Mouse (Mus musculus): ENCODE results near the gene Prdm16. TPM values are rescaled to one million over a fixed set of nuclear protein-coding genes. Genes with fewer than 3 reads are reported as not detected.

Prdm16 gene
- polyA plus RNA-seq, 1 experiment from 2014 or later = 39.0 TPM

- WGBS = 53% methylated on average over 13 of the region's 13 CpGs
- H3K9me3 ChIP-seq = no peaks in the 10 kb centered on the region
- peak; percentile 73 for ATAC-seq (ENCODE audit: insufficient number of reproducible peaks, insufficient read depth, low FRiP score, low TSS enrichment, low read depth)
- H3K4me2 ChIP-seq = no peak overlapping the region
- 0 out of 2 replicates have a peak overlapping the region, but pooled peaks have one; percentile 36 for H3K9ac ChIP-seq
- H3K36me3 ChIP-seq = no peaks in the 10 kb centered on the region
- no peak overlapping the region for H3K4me3 ChIP-seq
- peak overlapping the region; percentile 16; the same call in 1 of the 2 replicates for H3K27ac ChIP-seq
- H3K4me1 ChIP-seq = peaks cover 65% of the 10 kb centered on the region
- H3K27me3 ChIP-seq = peaks cover 33% of the 10 kb centered on the region
These were observed 62.3 kb downstream of the Prdm16 start for GRCm38 (mm10) chr4:154574208-154574875.

GRCm38 (mm10) chr4:154570451-154570881, 66.2 kb downstream of the Prdm16 start:
- peaks cover 85% of the 10 kb centered on the region for H3K4me1 ChIP-seq
- peak overlapping the region; percentile 68 for H3K27ac ChIP-seq
- H3K9ac ChIP-seq = peak overlapping the region; percentile 27; the same call in 1 of the 2 replicates
- peaks cover 53% of the 10 kb centered on the region for H3K27me3 ChIP-seq
- no peaks in the 10 kb centered on the region for H3K9me3 ChIP-seq
- no peak overlapping the region for H3K4me2 ChIP-seq
- no peaks in the 10 kb centered on the region for H3K36me3 ChIP-seq
- no peak for ATAC-seq (ENCODE audit: insufficient number of reproducible peaks, insufficient read depth, low FRiP score, low TSS enrichment, low read depth)
- H3K4me3 ChIP-seq = no peak overlapping the region
- 10% methylated on average over 10 of the region's 10 CpGs for WGBS

GRCm38 (mm10) chr4:154569845-154570244, 66.8 kb downstream of the Prdm16 start:
- ATAC-seq (ENCODE audit: insufficient number of reproducible peaks, insufficient read depth, low FRiP score, low TSS enrichment, low read depth) = no peak
- no peak overlapping the region for H3K4me2 ChIP-seq

GRCm38 (mm10) chr4:154568798-154569197, 67.9 kb downstream of the Prdm16 start:
- H3K27me3 ChIP-seq = peaks cover 57% of the 10 kb centered on the region
- H3K4me3 ChIP-seq = no peak overlapping the region
- no peak for ATAC-seq (ENCODE audit: insufficient number of reproducible peaks, insufficient read depth, low FRiP score, low TSS enrichment, low read depth)
- 45% methylated on average over 15 of the region's 15 CpGs for WGBS
- H3K9me3 ChIP-seq = no peaks in the 10 kb centered on the region
- H3K4me1 ChIP-seq = peaks cover 68% of the 10 kb centered on the region
- H3K36me3 ChIP-seq = no peaks in the 10 kb centered on the region
- no peak overlapping the region for H3K4me2 ChIP-seq
- H3K27ac ChIP-seq = no peak overlapping the region
- no peak overlapping the region for H3K9ac ChIP-seq

More at GRCm38 (mm10) chr4:154569845-154570244, 66.8 kb downstream of the Prdm16 start:
- Histone ChIP-seq H3K9me3 (no peaks in the 10 kb centered on the region), H3K27me3 (peaks cover 53% of the 10 kb centered on the region), H3K4me1 (peaks cover 78% of the 10 kb centered on the region), H3K27ac (no peak overlapping the region), H3K9ac (0 out of 2 replicates have a peak overlapping the region, but pooled peaks have one; percentile 36), H3K36me3 (no peaks in the 10 kb centered on the region), H3K4me3 (no peak overlapping the region)
- WGBS = 25% methylated on average over 9 of the region's 9 CpGs

GRCm38 (mm10) chr4:154567942-154568341, 68.7 kb downstream of the Prdm16 start:
- H3K9ac ChIP-seq = peak overlapping the region; percentile 49; the same call in 1 of the 2 replicates
- ATAC-seq (ENCODE audit: insufficient number of reproducible peaks, insufficient read depth, low FRiP score, low TSS enrichment, low read depth) = no peak
- no peak overlapping the region for H3K4me2 ChIP-seq
- 22% methylated on average over 10 of the region's 11 CpGs for WGBS
- no peak overlapping the region for H3K27ac ChIP-seq
- peaks cover 67% of the 10 kb centered on the region for H3K4me1 ChIP-seq
- H3K27me3 ChIP-seq = peaks cover 61% of the 10 kb centered on the region
- no peaks in the 10 kb centered on the region for H3K36me3 ChIP-seq
- H3K4me3 ChIP-seq = no peak overlapping the region
- H3K9me3 ChIP-seq = no peaks in the 10 kb centered on the region

GRCm38 (mm10) chr4:154563201-154563600, 73.5 kb downstream of the Prdm16 start:
- peaks cover 22% of the 10 kb centered on the region for H3K4me1 ChIP-seq
- H3K9ac ChIP-seq = no peak overlapping the region
- H3K36me3 ChIP-seq = no peaks in the 10 kb centered on the region
- no peak overlapping the region for H3K27ac ChIP-seq
- 96% methylated on average over 6 of the region's 6 CpGs for WGBS
- no peak overlapping the region for H3K4me2 ChIP-seq
- no peaks in the 10 kb centered on the region for H3K9me3 ChIP-seq
- ATAC-seq (ENCODE audit: insufficient number of reproducible peaks, insufficient read depth, low FRiP score, low TSS enrichment, low read depth) = no peak
- peaks cover 34% of the 10 kb centered on the region for H3K27me3 ChIP-seq
- no peak overlapping the region for H3K4me3 ChIP-seq

GRCm38 (mm10) chr4:154558041-154558440, 78.6 kb downstream of the Prdm16 start:
- H3K36me3 ChIP-seq = no peaks in the 10 kb centered on the region
- no peak overlapping the region for H3K4me2 ChIP-seq
- no peak for ATAC-seq (ENCODE audit: insufficient number of reproducible peaks, insufficient read depth, low FRiP score, low TSS enrichment, low read depth)
- H3K4me1 ChIP-seq = peaks cover 21% of the 10 kb centered on the region
- H3K4me3 ChIP-seq = no peak overlapping the region
- H3K9ac ChIP-seq = no peak overlapping the region
- no peak overlapping the region for H3K27ac ChIP-seq
- 90% methylated on average over 5 of the region's 5 CpGs for WGBS
- no peaks in the 10 kb centered on the region for H3K9me3 ChIP-seq
- peaks cover 20% of the 10 kb centered on the region for H3K27me3 ChIP-seq

- Histone ChIP-seq H3K36me3 (no peaks in the 10 kb centered on the region), H3K9me3 (no peaks in the 10 kb centered on the region), H3K9ac (no peak overlapping the region), H3K27me3 (peaks cover 15% of the 10 kb centered on the region), H3K4me2 (0 out of 2 replicates have a peak overlapping the region, but pooled peaks have one; percentile 12), H3K27ac (no peak overlapping the region), H3K4me1 (peaks cover 21% of the 10 kb centered on the region), H3K4me3 (no peak overlapping the region)
- ATAC-seq (ENCODE audit: insufficient number of reproducible peaks, insufficient read depth, low FRiP score, low TSS enrichment, low read depth) = no peak
- 73% methylated on average over 11 of the region's 11 CpGs for WGBS
These were observed 79.5 kb downstream of the Prdm16 start for GRCm38 (mm10) chr4:154557168-154557567.

GRCm38 (mm10) chr4:154556418-154556817, 80.3 kb downstream of the Prdm16 start:
- 53% methylated on average over 11 of the region's 11 CpGs for WGBS

GRCm38 (mm10) chr4:154549961-154550393, 86.7 kb downstream of the Prdm16 start:
- no peaks in the 10 kb centered on the region for H3K36me3 ChIP-seq
- H3K9me3 ChIP-seq = no peaks in the 10 kb centered on the region
- ATAC-seq (ENCODE audit: insufficient number of reproducible peaks, insufficient read depth, low FRiP score, low TSS enrichment, low read depth) = no peak
- WGBS = 19% methylated on average over 17 of the region's 17 CpGs
- H3K4me1 ChIP-seq = peaks cover 40% of the 10 kb centered on the region
- 0 out of 2 replicates have a peak overlapping the region, but pooled peaks have one; percentile 9 for H3K4me3 ChIP-seq
- H3K4me2 ChIP-seq = peak overlapping the region; percentile 44
- H3K9ac ChIP-seq = 0 out of 2 replicates have a peak overlapping the region, but pooled peaks have one; percentile 55
- peaks cover 9% of the 10 kb centered on the region; the same call in 1 of the 2 replicates for H3K27me3 ChIP-seq
- H3K27ac ChIP-seq = peak overlapping the region; percentile 24

More at GRCm38 (mm10) chr4:154556418-154556817, 80.3 kb downstream of the Prdm16 start:
- Histone ChIP-seq H3K4me3 (no peak overlapping the region), H3K36me3 (no peaks in the 10 kb centered on the region), H3K4me1 (peaks cover 21% of the 10 kb centered on the region), H3K4me2 (0 out of 2 replicates have a peak overlapping the region, but pooled peaks have one; percentile 12), H3K9ac (no peak overlapping the region), H3K27ac (no peak overlapping the region), H3K27me3 (peaks cover 13% of the 10 kb centered on the region), H3K9me3 (no peaks in the 10 kb centered on the region)
- ATAC-seq (ENCODE audit: insufficient number of reproducible peaks, insufficient read depth, low FRiP score, low TSS enrichment, low read depth) = no peak

- Histone ChIP-seq H3K27me3 (peaks cover 14% of the 10 kb centered on the region), H3K4me1 (peaks cover 40% of the 10 kb centered on the region), H3K9me3 (no peaks in the 10 kb centered on the region), H3K36me3 (no peaks in the 10 kb centered on the region), H3K9ac (0 out of 2 replicates have a peak overlapping the region, but pooled peaks have one; percentile 55), H3K4me2 (peak overlapping the region; percentile 44), H3K4me3 (no peak overlapping the region), H3K27ac (no peak overlapping the region)
- ATAC-seq (ENCODE audit: insufficient number of reproducible peaks, insufficient read depth, low FRiP score, low TSS enrichment, low read depth) = no peak; the same call in 1 of the 2 replicates
- WGBS = 44% methylated on average over 11 of the region's 11 CpGs
These were observed 87.2 kb downstream of the Prdm16 start for GRCm38 (mm10) chr4:154549497-154549896.
